Mouse (Mus musculus) right cerebral cortex, postnatal 36 days (tissue): ENCODE measurements around the gene Dach1.

Experiments
- DNase-seq, 2 experiments: peaks; one replicate each; pipeline ENCODE4 v3.0.0; 2022; ENCODE audit warnings: low spot score in 2 of 2, mixed read lengths in 1 of 2

Gene Dach1

GRCm38 (mm10) chr14:98108764-98109163, 60.8 kb downstream of the Dach1 start:
- no peak for DNase-seq

- no peak for DNase-seq
These were observed 63.4 kb downstream of the Dach1 start for GRCm38 (mm10) chr14:98106208-98106607.

DNA sequence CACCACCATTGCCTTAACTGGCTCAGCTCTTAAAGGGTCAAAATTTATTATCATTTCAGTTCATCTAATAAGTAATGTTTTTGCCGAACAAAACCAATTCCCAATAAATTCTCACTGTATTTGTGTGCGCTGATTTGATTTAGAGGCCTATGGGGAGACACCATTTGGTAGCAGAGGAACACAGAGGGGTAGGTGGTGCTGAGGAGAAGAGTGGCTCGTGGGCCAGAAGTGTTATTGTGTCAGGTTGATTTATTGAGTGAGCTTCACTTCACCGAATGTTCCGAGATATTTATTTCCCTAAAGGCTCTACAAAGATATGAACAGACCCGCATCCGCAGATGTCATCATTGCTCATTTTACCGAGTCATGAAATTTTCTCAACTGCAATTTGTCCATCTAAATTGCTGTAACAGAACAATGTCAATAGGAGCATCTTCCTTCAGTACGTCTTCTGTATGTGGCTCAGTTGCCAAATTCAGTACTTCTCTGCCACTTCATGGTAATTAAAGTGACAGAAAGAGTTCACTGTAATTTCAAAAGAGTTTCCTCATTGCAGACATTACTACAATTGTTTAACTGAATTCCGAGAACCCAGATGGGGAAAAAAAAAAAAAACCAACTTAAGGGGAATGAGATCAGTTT, 65.1 kb downstream of the Dach1 start:
- DNase-seq: no peak

- DNase-seq: no peak
These were observed 74.3 kb downstream of the Dach1 start for GRCm38 (mm10) chr14:98095229-98095628.

DNA sequence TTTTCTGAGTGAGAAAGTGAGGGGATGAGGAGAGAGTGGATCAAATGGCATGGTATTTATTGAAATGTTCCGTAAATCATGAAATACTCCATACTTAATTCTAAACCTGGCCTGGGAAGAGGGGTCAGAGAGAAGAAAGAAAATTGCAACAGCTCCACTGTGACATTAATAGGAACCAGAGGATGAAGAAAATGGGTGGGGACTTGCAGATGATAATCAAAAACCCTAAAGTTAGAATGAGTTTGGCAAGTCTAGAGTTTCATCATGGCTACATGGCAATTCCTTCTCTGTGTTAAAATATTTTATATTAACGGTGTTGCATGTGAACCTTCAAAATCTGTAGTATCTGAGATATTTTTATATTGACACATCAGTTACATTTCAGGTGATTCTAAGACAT, 80.3 kb downstream of the Dach1 start:
- no peak for DNase-seq

- no peak for DNase-seq
These were observed 82.2 kb downstream of the Dach1 start for GRCm38 (mm10) chr14:98087355-98087754.

DNA sequence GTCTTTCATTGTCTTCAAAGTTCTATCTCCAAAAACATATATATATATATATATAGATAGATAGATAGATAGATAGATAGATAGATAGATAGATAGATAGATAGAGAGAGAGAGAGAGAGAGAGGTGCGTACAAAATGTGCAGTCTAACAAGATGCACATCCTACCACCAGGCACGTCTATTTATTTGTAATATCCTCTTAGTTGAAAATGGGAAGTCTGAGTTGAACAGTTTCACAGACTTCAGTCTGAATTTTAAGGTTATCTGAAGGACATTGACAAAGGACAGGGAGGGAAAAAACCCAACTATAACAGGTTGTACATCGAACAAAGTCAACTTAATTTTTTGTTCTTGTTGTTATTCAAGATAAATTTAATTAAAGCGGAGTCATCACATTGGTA, 82.8 kb downstream of the Dach1 start:
- DNase-seq: no peak

DNA sequence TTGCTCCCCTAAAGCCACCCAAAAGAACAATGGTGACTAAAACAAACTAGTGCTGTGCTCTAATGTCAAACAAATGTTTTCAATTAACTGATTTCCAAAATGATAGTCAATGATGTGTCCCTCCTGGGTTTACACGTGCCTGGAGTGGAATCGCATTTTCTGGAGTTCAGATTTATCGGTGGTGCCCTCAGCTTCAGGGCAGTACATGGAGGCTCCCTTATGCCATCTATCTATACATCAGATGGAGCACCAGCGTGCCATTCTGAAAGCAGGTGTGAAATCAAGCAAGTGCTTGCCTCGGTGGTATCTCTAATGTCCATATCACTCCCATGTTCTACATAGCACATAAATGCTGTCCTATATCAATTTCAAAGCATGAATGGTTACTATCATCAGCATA, 84.4 kb downstream of the Dach1 start:
- DNase-seq: no peak

DNA sequence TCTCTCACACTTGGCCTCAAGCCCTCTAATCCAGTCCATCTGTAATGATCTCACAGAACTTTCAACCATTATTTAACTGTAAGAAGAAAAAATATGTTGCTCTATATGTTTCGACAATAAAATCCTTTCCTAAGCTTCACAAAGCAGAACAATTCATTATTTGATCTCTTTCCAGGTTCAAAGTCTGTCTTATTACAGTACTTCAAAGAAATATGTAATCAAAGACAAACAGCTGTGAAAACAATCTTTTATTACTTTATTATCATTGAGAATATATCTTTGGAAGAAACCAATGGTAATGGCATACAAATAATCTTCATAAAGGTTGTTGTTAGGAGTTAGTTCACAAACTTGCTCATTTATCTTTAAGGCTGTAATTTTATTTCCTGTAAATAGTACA, 84.8 kb downstream of the Dach1 start:
- DNase-seq: no peak

- DNase-seq: no peak
These were observed 86.1 kb downstream of the Dach1 start for GRCm38 (mm10) chr14:98083419-98083818.

- no peak for DNase-seq
These were observed 89.6 kb downstream of the Dach1 start for GRCm38 (mm10) chr14:98080014-98080413.

- no peak for DNase-seq
These were observed 91.6 kb downstream of the Dach1 start for GRCm38 (mm10) chr14:98077996-98078395.

- DNase-seq: no peak
These were observed 96.0 kb downstream of the Dach1 start for GRCm38 (mm10) chr14:98073421-98074080.

DNA sequence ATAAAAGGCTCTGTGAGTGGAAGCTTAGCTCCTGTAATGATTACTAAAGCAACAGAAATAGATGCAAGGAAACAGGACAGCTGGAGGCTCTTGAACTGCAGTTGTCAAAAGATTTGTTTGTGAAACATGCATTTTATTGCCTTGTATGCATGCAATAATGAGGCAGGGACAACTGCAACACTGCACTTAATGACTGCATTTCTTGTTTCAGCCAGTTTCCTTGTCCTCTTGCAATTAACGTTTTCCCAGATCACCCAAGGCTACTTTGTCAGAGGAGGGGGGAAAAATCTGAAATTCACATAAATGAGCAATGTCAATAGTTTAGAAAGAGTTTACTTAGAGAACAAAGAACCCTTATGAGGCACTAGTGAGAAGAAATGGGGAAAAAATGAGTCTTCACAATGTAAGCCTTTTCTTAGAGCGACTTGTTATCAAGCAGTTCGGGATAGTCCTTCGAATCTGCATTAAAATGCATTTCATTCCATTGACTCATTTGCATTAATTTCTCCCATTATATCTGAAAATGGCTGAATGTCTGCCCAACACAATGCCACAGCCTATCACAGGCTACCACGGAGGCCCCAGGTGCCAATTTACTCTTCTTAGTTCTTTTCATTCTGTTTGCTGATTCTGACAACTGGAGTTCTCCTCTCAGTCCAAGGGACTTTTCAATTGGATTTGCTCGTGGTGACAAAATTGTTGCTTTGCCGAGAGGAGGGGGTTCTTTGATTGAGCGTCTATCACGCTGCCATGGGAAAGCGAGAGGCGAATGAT, 96.7 kb downstream of the Dach1 start:
- no peak for DNase-seq

DNA sequence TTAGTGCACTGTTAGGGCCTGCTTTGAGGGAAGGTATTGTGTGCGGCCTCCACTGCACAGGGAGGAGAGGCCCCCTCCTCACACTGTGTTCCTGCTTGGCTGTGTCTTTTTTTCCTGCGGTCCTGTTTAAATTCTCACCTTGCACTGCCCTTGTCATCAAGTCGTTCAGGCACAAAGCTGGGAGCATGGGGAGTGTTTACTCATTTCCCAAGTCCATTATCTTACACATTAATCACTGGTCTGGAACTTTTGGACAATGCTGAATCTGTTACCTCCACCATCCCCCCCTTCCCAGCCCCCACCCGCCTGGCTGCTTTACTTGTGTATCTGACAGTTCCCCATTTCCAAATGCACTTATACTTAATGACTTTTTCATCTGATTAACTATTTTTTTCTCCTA, 97.7 kb downstream of the Dach1 start:
- no peak for DNase-seq

- DNase-seq: no peak
These were observed 102.2 kb downstream of the Dach1 start for GRCm38 (mm10) chr14:98067273-98067905.

GRCm38 (mm10) chr14:98064190-98064589, 105.4 kb downstream of the Dach1 start:
- DNase-seq: no peak

GRCm38 (mm10) chr14:98049329-98049728, 120.2 kb downstream of the Dach1 start:
- no peak for DNase-seq

DNA sequence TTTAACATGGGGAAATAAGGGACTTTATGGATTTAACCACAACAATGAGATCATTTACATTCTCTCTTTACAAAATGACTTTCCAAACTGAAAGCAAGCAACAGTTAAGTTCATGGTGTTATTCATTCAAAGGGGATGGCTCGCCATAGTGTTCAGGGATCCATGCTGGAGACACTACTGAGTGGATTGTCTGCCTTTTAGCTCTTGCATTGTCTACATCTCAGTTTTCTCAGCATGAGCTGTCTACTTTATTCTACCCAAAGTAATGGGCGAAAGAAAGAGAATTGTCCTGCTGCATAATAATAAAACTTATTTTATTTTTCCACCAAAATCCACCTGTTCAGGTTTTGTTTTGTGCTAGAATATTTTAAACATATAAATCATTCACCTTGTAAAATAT, 121.2 kb downstream of the Dach1 start:
- DNase-seq: no peak

DNA sequence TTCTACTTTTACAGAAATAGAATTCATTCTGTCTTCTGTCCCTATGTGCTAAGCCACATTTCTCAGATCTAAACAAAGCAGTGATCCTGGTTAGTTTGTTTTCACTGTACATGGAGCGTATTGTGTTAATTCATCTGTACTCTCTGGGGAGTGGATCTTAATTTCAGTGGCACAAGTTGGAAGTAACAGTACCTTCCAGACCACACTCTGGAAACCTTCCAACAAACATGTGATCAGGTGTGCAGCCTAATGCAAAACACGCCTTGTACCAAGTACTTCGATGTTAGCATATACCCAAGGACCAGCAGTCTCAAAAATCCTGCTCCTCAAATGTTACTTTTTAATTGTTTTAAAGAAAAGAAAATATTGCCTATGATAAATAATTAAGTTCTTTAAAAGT, 121.9 kb downstream of the Dach1 start:
- no peak for DNase-seq

DNA sequence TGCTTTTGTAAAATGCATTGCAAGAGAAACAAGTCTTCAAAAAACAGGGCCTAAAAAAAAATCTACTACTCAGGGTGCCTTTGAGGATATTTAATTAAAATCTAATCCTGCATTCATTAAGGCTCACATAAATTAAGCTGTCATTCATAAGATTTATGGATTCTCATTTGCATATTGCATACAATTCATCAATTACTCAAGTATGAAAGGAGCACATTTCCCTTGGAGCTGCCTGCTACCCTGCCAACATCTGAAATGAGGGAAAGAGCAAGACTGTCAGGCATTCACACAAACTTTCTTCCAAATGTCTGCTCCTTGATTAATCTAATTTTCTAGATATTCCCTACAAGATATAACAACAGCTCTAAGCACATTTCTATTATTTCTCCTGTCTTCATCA, 122.6 kb downstream of the Dach1 start:
- DNase-seq: no peak

GRCm38 (mm10) chr14:98038524-98038923, 131.0 kb downstream of the Dach1 start:
- DNase-seq: no peak

- no peak for DNase-seq
These were observed 132.4 kb downstream of the Dach1 start for GRCm38 (mm10) chr14:98037175-98037574.
